Mouse (Mus musculus) MEL (cell line): ENCODE measurements at regions not wholly inside any gene's neighbourhood (a gene's known extent, or its start where the extent isn't known, plus 50 kb on each side); places are given as distances from the start of the nearest gene placed in this dataset.

Experiments used
- DNase-seq: peaks from one replicate; pipeline ENCODE4 v3.0.0; 2011; ENCODE audit warnings: low read depth, low spot score
- H3K27ac ChIP-seq: 2 replicates; pipeline ENCODE4 v1.5.1; 2012; ENCODE audit warnings: low read depth, mild to moderate bottlenecking, control low read depth, low read length, moderate library complexity; ENCODE audit not compliant: control insufficient read depth
- H3K27me3 ChIP-seq, 2 experiments: fragments of 150-350 bp in 1 of 2; sonication (generic) in 1 of 2; 2 replicates each; pipeline ENCODE4 v1.6.1; 2012; ENCODE audit warnings: low read length in 2 of 2, mild to moderate bottlenecking in 2 of 2, improper control_type of control experiment in 1 of 2, moderate library complexity in 1 of 2; ENCODE audit not compliant: insufficient read depth in 2 of 2, control insufficient read depth in 1 of 2
- H3K36me3 ChIP-seq, 2 experiments: 2 replicates each; pipeline ENCODE4 v1.6.1; 2012 to 2014; ENCODE audit warnings: low read length in 2 of 2, improper control_type of control experiment in 1 of 2, inconsistent platforms in 1 of 2, mild to moderate bottlenecking in 1 of 2; ENCODE audit not compliant: insufficient read depth in 2 of 2, control insufficient read depth in 1 of 2
- H3K4me1 ChIP-seq, 2 experiments: fragments of 150-350 bp in 1 of 2; sonication (generic) in 1 of 2; 2 replicates each; pipeline ENCODE4 v1.6.1; 2012; ENCODE audit warnings: low read length in 2 of 2, improper control_type of control experiment in 1 of 2, mild to moderate bottlenecking in 1 of 2; ENCODE audit not compliant: insufficient read depth in 2 of 2, control insufficient read depth in 1 of 2
- H3K4me3 ChIP-seq, 2 experiments: fragments of 150-350 bp in 1 of 2; sonication (generic) in 1 of 2; 2 replicates each; pipeline ENCODE4 v1.5.1; 2012; ENCODE audit warnings: low read depth in 2 of 2, low read length in 2 of 2, mild to moderate bottlenecking in 2 of 2, moderate library complexity in 2 of 2, control low read depth in 1 of 2, improper control_type of control experiment in 1 of 2; ENCODE audit not compliant: control insufficient read depth in 1 of 2, insufficient read depth in 1 of 2
- H3K79me2 ChIP-seq: 2 replicates; pipeline ENCODE4 v1.6.1; 2012; ENCODE audit warnings: mild to moderate bottlenecking, low read length, moderate library complexity; ENCODE audit not compliant: control insufficient read depth, poor library complexity, insufficient read depth
- H3K9ac ChIP-seq: 2 replicates; pipeline ENCODE4 v1.6.1; 2012; ENCODE audit warnings: low read depth, mild to moderate bottlenecking, control low read depth, low read length, moderate library complexity; ENCODE audit not compliant: control insufficient read depth, poor library complexity, severe bottlenecking
- H3K9me3 ChIP-seq: fragments of 150-350 bp; sonication (generic); replicated peaks from 2 replicates; pipeline ENCODE4 v1.6.1; 2012; ENCODE audit warnings: mild to moderate bottlenecking, low read length, improper control_type of control experiment, moderate library complexity; ENCODE audit not compliant: insufficient read depth
- CHD2 ChIP-seq: IDR thresholded peaks from 2 replicates; pipeline ENCODE4 v1.6.1; 2011; ENCODE audit warnings: low read length, improper control_type of control experiment
- CTCF ChIP-seq, 3 experiments: IDR thresholded peaks in 2 of 3; conservative IDR thresholded peaks in 1 of 3; 2 replicates each; pipeline ENCODE4 v1.5.1; 2011 to 2012; ENCODE audit warnings: low read length in 3 of 3, low read depth in 2 of 3, mild to moderate bottlenecking in 2 of 3, improper control_type of control experiment in 1 of 3, inconsistent platforms in 1 of 3, mixed read lengths in 1 of 3, moderate library complexity in 1 of 3; ENCODE audit not compliant: control insufficient read depth in 1 of 3, insufficient read depth in 1 of 3, poor library complexity in 1 of 3, severe bottlenecking in 1 of 3
- ELF1 ChIP-seq: IDR thresholded peaks from 2 replicates; pipeline ENCODE4 v1.6.1; 2014; ENCODE audit warnings: low read depth, mild to moderate bottlenecking, inconsistent platforms, low read length, improper control_type of control experiment, moderate library complexity
- ETS1 ChIP-seq: IDR thresholded peaks from 2 replicates; pipeline ENCODE4 v1.6.1; 2012; ENCODE audit warnings: low read depth, mild to moderate bottlenecking, inconsistent platforms, low read length, improper control_type of control experiment, moderate library complexity
- GABPA ChIP-seq: IDR thresholded peaks from 2 replicates; pipeline ENCODE4 v1.6.1; 2012; ENCODE audit warnings: low read depth, mild to moderate bottlenecking, inconsistent platforms, low read length, improper control_type of control experiment, moderate library complexity
- HCFC1 ChIP-seq: IDR thresholded peaks from 2 replicates; pipeline ENCODE4 v1.6.1; 2012; ENCODE audit warnings: low read depth, mild to moderate bottlenecking, inconsistent platforms, low read length, improper control_type of control experiment, moderate library complexity
- KAT2A ChIP-seq: conservative IDR thresholded peaks from 2 replicates; pipeline ENCODE4 v1.6.1; 2012; ENCODE audit warnings: low read depth, low read length, improper control_type of control experiment, inconsistent platforms
- MAFK ChIP-seq: IDR thresholded peaks from 2 replicates; pipeline ENCODE4 v1.6.1; 2011; ENCODE audit warnings: low read depth, mild to moderate bottlenecking, low read length, improper control_type of control experiment, borderline replicate concordance
- MAX ChIP-seq: IDR thresholded peaks from 2 replicates; pipeline ENCODE4 v1.6.1; 2011; ENCODE audit warnings: low read length, improper control_type of control experiment
- MEF2A ChIP-seq: IDR thresholded peaks from 2 replicates; pipeline ENCODE4 v1.6.1; 2014; ENCODE audit warnings: low read depth, mild to moderate bottlenecking, inconsistent platforms, low read length, improper control_type of control experiment; ENCODE audit not compliant: poor library complexity, insufficient replicate concordance, severe bottlenecking; ENCODE audit errors: extremely low read depth
- MXI1 ChIP-seq: IDR thresholded peaks from 2 replicates; pipeline ENCODE4 v1.6.1; 2011; ENCODE audit warnings: mild to moderate bottlenecking, low read depth, low read length, improper control_type of control experiment
- MYB ChIP-seq: IDR thresholded peaks from 2 replicates; pipeline ENCODE4 v1.6.1; 2011; ENCODE audit warnings: mild to moderate bottlenecking, low read depth, low read length, improper control_type of control experiment
- NELFE ChIP-seq: IDR thresholded peaks from 2 replicates; pipeline ENCODE4 v1.6.1; 2011; ENCODE audit warnings: low read depth, low read length, improper control_type of control experiment
- NRF1 ChIP-seq: IDR thresholded peaks from 2 replicates; pipeline ENCODE4 v1.6.1; 2014; ENCODE audit warnings: low read depth, mild to moderate bottlenecking, inconsistent platforms, low read length, improper control_type of control experiment, moderate library complexity; ENCODE audit not compliant: poor library complexity, insufficient read depth, severe bottlenecking
- POLR2AphosphoS2 ChIP-seq: IDR thresholded peaks from 2 replicates; pipeline ENCODE4 v1.6.1; 2011; ENCODE audit warnings: low read length, improper control_type of control experiment
- RCOR1 ChIP-seq: IDR thresholded peaks from 2 replicates; pipeline ENCODE4 v1.6.1; 2012; ENCODE audit warnings: low read depth, mild to moderate bottlenecking, inconsistent platforms, low read length, improper control_type of control experiment
- SIN3A ChIP-seq: IDR thresholded peaks from 2 replicates; pipeline ENCODE4 v1.6.1; 2012; ENCODE audit warnings: low read length, improper control_type of control experiment, inconsistent platforms
- SMC3 ChIP-seq: IDR thresholded peaks from 2 replicates; pipeline ENCODE4 v1.6.1; 2011; ENCODE audit warnings: low read depth, low read length, improper control_type of control experiment
- TAL1 ChIP-seq: IDR thresholded peaks from 2 replicates; pipeline ENCODE4 v1.6.1; 2012; ENCODE audit warnings: mild to moderate bottlenecking, inconsistent platforms, low read length, moderate library complexity, mixed read lengths
- TBP ChIP-seq: IDR thresholded peaks from 2 replicates; pipeline ENCODE4 v1.8.0; 2011; ENCODE audit warnings: low read depth, low read length, improper control_type of control experiment
- TCF12 ChIP-seq: IDR thresholded peaks from 2 replicates; pipeline ENCODE4 v1.6.1; 2014; ENCODE audit warnings: low read depth, mild to moderate bottlenecking, inconsistent platforms, low read length, improper control_type of control experiment, moderate library complexity
- UBTF ChIP-seq: IDR thresholded peaks from 2 replicates; pipeline ENCODE4 v1.6.1; 2012; ENCODE audit warnings: low read depth, mild to moderate bottlenecking, inconsistent platforms, low read length, improper control_type of control experiment, moderate library complexity, borderline replicate concordance; ENCODE audit not compliant: insufficient read depth
- USF1 ChIP-seq: IDR thresholded peaks from 2 replicates; pipeline ENCODE4 v1.6.1; 2014; ENCODE audit warnings: low read depth, mild to moderate bottlenecking, inconsistent platforms, low read length, improper control_type of control experiment, moderate library complexity
- USF2 ChIP-seq, 2 experiments: IDR thresholded peaks; 2 replicates each; pipeline ENCODE4 v1.6.1; 2011 to 2012; ENCODE audit warnings: improper control_type of control experiment in 2 of 2, low read length in 2 of 2, borderline replicate concordance in 1 of 2, inconsistent platforms in 1 of 2, low read depth in 1 of 2, mild to moderate bottlenecking in 1 of 2; ENCODE audit not compliant: insufficient read depth in 1 of 2
- ZC3H11A ChIP-seq: IDR thresholded peaks from 2 replicates; pipeline ENCODE4 v1.6.1; 2012; ENCODE audit warnings: low read depth, mild to moderate bottlenecking, inconsistent platforms, low read length, improper control_type of control experiment
- ZKSCAN1 ChIP-seq: IDR thresholded peaks from 2 replicates; pipeline ENCODE4 v1.6.1; 2012; ENCODE audit warnings: low read depth, mild to moderate bottlenecking, inconsistent platforms, low read length, improper control_type of control experiment, moderate library complexity
- ZMIZ1 ChIP-seq: IDR thresholded peaks from 2 replicates; pipeline ENCODE4 v1.6.1; 2012; ENCODE audit warnings: low read depth, mild to moderate bottlenecking, inconsistent platforms, low read length, improper control_type of control experiment, moderate library complexity

- Histone ChIP-seq H3K4me1 (no peaks in the 10 kb centered on the region), H3K9ac (no peak overlapping the region), H3K27me3 (no peaks in the 10 kb centered on the region), H3K36me3 (no peaks in the 10 kb centered on the region), H3K27ac (no peak overlapping the region), H3K9me3 (no peaks in the 10 kb centered on the region), H3K4me3 (no peak overlapping the region), H3K79me2 (no peaks in the 10 kb centered on the region)
- no peak for DNase-seq
- TF ChIP-seq NELFE (no peak), TAL1 (no peak), CHD2 (no peak), ELF1 (no peak), NRF1 (no peak), MYB (no peak), GABPA (no peak), ZC3H11A (no peak), ZKSCAN1 (no peak), MXI1 (no peak), USF2 (IDR thresholded peaks at IDR 0.05; ENCODE audit: borderline replicate concordance in 1 of 2, insufficient read depth in 1 of 2, low read depth in 1 of 2, low read length in 2 of 2) (no peak), UBTF (no peak), USF1 (no peak)
Observed at GRCm38 (mm10) chr12:109926643-109927042, 326.5 kb upstream of the Rtl1 start.

- Histone ChIP-seq H3K27me3 (no peaks in the 10 kb centered on the region), H3K27ac (no peak overlapping the region), H3K9me3 (no peaks in the 10 kb centered on the region), H3K4me3 (no peak overlapping the region), H3K9ac (no peak overlapping the region), H3K4me1 (no peaks in the 10 kb centered on the region), H3K36me3 (no peaks in the 10 kb centered on the region), H3K79me2 (no peaks in the 10 kb centered on the region)
- TF ChIP-seq SMC3 = no peak
- no peak for TF ChIP-seq MAFK
- no peak for TF ChIP-seq RCOR1
- no peak for TF ChIP-seq TBP
- no peak for TF ChIP-seq POLR2AphosphoS2
- TF ChIP-seq NRF1 = no peak
- TF ChIP-seq SIN3A = no peak
- TF ChIP-seq ZMIZ1 = no peak
- TF ChIP-seq CTCF (IDR thresholded peaks at IDR 0.05 in 2 of 3, conservative IDR thresholded peaks at IDR 0.05 in 1 of 3; ENCODE audit: control insufficient read depth in 1 of 3, insufficient read depth in 1 of 3, low read depth in 2 of 3, low read length in 3 of 3, poor library complexity in 1 of 3, severe bottlenecking in 1 of 3) = no peak
- no peak for TF ChIP-seq HCFC1
- TF ChIP-seq KAT2A = no peak
- TF ChIP-seq TCF12 = no peak
- TF ChIP-seq ETS1 = no peak
- no peak for TF ChIP-seq MEF2A
- TF ChIP-seq MAX = no peak
- DNase-seq = no peak
Observed at GRCm38 (mm10) chr12:109946179-109946578, 332.7 kb upstream of the Dio3 start.
